Mouse (Mus musculus) cerebellum, adult 9-11 months (tissue): ENCODE results near the gene Foxe3.

Experiments used
- DNase-seq: peaks from one replicate; pipeline ENCODE4 v3.0.0; 2022

Foxe3 gene

GRCm38 (mm10) chr4:114913594-114913962 is 12.2 kb downstream of the Foxe3 start:
- peak; percentile 11 for DNase-seq

DNA sequence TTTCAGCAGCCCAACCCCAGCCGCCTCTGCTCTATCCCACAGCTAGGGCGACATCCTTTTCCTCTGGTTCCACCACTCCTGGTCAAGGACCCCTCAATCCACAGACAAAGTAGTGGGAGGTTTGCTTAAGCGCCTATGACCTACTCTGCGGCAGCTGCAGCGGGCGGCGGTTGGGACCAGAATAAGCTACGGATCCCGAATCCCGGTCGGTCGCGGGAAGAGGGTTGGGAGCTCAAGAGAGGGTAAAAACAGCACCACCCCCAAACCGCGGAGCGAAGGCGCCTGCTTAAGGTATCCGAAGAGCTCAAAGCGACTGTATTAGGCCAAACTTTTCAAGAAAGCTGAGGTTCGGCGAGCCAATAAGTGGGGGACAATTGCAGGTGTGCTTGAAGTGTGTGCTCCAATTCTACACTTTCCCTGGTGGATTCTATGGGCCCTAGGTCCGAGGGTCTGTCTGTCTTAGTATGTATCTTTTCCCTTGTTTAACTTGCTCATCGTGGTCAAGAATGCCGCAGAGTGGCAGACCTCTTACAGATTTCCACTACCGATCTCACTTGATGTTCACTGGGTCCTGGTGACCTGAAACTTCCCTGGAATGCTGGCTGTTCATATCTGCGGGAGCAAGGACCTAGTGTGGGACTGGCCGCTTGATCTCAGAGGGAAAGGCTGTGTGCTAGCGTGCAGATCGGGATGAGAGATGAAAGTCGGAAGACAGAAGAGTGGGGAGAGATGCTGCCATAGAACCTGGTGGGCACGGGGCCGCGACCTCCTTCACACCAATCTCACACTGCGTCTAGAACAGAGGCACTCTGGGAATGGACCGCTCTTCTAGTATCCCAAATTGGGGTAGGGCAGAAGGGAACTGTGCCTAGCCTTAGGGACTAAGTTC is 12.9 kb downstream of the Foxe3 start:
- DNase-seq: no peak

GRCm38 (mm10) chr4:114909602-114910484 is 16.0 kb downstream of the Foxe3 start:
- no peak for DNase-seq

DNA sequence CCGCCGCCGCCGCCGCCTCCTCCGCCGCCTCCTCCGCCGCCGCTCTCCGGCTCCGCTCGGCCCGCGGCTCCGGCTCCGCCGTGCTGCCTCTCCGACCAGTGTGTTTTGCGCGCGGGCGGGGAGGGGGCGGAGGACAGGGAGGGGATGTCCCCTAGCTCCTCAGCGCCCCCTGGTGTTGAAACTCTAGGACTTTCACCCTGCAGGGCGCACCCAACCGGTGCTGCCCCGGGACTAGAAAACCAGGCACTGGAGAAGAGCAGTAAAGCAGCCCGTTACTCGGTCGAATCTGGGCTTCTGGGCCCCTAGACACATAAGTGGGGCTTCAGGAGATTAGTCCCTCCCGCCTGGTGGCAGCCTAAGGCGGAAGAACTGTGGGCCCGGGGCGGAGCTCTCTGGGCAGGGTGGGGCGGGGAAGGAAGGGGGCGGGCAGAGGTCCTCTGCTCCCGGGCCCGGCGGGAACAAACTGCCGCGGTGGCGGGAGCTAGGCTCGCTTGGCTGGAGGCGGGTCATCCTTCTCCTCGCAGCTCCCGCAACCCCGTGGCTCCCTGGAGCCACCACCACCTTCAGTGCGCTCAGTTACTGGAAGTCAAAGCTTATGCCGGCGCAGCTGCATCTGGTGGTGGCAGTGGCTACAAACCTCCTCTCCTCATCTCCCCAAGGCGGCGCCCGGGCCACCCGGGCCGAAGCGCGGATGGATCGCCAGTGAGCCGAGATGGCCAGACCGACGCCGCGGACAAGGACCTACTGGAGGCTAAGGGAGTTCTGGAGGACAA is 16.8 kb downstream of the Foxe3 start, which contains the start of gene Foxd2:
Gene Foxd2, minus strand, starts transcription at position 45 of the 773 bp plus-strand sequence.
- DNase-seq: peak; percentile 30

- no peak for DNase-seq
Observed at GRCm38 (mm10) chr4:114907951-114908828, 17.6 kb downstream of the Foxe3 start.

DNA sequence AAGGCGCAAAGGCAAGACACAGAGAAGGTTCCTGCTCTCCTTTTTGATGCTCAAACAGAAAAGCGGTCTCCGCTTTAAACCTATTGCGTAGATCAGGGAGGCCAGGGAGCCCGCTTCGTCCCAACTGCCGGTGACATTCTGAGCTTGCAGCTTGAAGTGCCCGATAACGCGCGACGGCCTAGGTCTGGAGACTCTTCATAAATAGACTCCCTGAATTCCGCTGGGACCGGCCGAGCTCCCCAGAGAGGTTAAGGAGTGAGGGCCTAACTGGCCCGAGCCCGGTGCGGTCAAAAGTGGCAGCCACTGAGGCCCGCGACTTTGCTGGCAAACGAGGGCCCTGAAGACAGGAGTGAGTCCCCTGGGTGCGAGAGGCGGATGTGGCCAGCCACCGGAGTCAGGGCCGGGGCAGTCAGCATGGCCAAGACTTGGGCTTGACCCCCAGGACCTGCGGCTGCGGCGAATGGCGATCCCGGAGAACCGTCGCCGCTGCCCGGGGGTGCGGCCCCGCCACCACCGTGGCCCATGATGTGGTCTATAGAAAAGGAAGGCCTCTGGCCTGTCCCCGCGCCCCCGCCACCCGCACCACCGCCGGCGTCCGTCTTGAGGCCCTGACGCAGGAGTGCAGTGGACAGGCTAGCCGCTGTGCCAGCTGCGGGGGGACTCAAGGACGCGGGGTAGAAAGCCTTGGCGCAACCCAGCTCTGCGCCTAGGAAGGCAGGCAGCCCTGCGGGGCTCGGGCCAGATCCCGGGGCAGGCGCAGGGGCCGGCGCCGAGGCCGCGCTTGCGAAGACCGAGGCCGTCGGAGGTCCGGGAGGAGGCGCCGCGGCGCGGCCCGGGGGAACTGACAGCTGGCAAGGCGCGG is 18.5 kb downstream of the Foxe3 start:
- DNase-seq: no peak

DNA sequence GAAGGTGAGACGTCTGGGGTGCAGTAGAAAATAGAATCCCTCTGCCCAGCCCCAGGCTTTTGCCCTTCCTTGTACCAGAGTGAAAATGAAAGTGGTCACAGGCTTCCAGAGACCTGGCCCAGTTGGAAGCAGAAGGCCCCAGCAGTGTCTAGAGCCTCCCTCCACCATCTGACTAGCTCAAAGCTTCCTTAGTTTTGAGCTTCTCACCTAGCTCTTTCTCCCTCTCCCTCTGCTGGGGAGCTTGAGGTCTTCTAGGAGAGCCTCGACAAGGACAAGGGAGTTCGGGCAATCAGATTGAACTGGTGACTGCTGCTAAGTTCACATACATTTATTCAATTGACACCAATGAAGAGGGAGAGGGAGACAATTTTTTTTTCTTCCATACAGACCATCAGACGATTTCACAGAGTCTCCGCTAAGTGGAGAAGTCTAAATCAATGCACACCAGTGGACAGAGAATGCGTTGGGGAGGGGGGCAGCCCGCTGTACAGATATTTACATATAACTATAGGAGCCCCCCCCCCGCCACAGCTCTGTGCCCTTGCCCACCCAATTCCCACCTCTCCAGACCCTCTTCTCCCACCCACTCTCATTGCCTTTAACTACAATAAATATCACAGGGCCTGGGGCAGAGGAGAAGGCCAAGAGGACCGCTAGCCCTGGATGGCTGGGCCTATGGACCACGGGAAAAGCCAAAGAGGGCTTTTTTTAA is 19.7 kb downstream of the Foxe3 start:
- no peak for DNase-seq

GRCm38 (mm10) chr4:114905501-114905900 is 20.3 kb downstream of the Foxe3 start:
- no peak for DNase-seq

DNA sequence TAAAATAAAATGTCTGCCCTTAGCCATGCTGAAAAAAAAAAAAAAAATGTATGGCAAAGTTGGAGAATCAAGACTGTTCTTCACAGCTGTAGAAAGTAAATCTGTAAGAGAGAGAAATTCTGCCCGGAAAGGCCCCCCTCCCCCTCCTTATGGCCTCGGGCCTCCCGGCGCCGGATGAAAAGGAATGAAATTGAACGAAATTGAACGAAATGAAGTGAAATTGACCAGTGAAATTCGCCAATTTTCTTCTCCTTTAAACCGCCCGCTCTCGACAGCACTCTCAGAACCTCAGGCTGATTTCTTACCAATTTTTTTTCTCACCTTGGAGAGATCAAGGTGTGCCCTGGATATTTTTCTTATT is 22.4 kb downstream of the Foxe3 start:
- DNase-seq: no peak

DNA sequence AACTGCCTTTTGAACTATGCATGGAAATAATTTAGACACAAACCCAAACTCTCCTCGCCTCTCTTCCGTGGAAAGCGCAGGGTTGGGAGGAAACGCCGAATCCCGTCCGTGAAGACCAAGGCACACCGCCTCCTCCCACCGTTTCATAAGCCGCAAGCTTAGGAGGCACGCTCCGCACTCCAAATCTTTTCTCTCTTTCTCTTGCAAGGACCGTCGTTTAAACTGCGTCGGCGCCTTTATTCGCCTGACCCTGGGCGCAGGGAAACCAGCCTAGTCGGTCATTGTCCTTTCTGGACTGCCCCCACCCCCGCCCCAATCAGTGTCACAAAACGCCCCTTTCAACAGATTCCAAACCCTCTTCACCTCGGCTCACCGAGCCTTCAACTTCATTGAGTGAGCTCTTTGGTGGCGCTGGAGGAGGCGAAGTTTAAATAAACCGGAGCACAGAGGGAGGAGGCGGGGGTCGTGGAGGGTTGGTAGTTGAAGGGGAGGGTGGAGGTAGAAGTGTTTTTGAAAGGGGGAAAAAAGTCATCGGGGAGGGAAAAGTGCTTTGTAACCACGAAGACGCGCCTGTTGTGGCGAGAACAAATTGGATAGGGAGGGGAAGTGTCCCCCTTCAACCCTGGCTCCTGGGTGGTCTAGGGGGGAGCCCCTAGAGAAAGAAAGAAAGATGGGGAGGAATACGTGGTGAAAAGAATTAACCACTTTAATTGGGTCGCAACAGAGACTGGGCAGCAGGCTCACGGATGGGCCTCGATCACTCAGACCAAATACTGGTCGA is 23.0 kb downstream of the Foxe3 start:
- no peak for DNase-seq

GRCm38 (mm10) chr4:114901643-114902351 is 24.0 kb downstream of the Foxe3 start:
- no peak for DNase-seq

DNA sequence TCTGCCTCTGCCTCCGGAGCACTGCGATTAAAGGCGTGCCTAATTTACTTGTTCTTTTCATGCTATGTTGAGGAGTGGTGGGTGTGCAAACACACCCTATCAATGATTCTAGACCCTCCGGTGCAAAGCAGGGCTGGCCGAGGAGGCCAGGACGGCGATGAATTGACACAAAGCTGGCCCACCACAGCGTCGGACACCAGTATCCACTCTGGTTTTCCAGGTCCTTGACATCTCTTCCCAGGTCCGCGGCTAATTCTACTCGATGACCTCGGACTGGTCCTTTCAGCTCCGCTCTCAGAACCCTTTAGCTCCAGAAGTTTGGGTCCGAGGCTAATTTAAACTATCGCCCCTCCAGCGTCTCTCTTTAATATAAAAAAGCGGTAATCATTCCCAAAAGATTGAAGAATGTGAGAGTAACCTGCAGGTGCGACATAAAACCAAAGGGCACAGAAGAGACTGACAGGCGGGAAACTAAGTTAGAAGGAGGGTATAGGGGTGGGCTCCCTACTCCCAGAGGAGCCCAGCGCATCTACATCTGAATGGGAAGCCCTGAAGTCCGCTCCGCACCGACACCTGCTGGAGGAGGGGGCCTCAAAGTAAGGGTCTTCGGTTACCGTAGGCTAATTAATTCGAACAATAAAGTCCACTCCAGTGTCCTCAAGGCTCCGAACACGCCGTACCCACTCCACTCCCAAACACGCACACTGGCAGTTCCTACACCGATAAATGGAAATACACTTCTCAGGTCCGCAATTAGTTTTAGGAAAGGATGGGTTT is 24.8 kb downstream of the Foxe3 start:
- no peak for DNase-seq

DNA sequence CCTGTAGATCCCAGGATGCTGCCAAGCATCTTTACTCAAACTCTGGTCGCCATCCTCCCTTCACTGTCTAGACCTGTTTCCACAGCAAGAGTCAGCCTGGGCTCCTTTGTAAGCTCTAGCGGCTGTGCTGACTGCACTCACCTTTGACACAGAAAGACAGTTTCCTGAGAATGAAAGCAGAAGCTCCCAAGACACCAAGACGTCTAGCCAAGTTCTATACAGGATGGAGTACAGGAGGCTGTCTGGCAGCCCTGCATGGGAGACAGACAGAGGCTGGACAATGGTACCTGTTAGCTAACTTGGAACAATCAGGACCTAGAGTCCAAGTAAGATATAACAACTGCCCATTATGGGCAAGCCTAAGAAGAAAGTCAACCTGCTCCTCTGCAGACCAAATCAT is 25.9 kb downstream of the Foxe3 start:
- DNase-seq: no peak

DNA sequence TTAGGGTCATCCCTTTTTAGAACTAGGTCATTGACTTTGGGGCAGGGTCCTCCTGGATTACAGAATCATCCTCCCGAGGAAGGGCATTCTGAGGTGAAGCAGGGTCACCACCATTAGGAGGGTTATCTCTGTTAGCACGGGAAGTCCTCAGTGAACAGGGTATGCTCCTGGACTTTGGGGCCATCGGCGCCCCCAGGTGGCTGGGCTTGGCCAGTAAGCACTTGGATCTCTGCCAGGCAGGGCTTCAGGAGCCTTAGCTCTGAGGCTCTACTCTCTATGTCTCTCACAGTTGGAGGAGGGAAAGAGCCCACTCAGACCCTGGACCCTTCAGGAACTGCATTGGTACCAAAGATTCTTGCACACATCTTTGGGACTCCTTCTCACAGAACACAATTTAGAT is 28.0 kb downstream of the Foxe3 start:
- DNase-seq: no peak

- no peak for DNase-seq
Observed at GRCm38 (mm10) chr4:114882232-114882631, 43.6 kb downstream of the Foxe3 start.

- no peak for DNase-seq
Observed at GRCm38 (mm10) chr4:114876441-114876972, 49.3 kb downstream of the Foxe3 start.
